Mouse (Mus musculus): Measurements from ENCODE around the gene Trpc2.

DNA sequence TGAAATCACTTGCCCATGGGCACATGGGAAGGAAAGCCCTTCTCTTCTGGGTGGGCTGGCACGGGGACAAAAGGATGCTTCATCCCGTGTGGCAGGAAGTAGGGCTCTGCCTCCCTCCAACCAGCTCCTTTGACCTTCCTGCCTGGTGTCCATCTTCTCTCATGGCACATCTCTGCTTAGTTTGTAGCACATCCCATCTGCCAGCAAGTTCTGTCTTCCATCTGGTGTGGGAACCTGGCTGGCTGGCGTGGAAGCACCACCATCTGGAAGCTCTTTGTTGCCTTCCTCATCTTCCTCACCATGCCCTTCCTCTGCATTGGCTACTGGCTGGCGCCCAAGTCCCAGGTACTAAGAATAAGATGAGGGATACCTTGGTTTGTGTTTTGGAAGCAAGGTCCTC, 4.4 kb downstream of the Trpc2 start:
- no peak for TF ChIP-seq CTCF (IDR thresholded peaks at IDR 0.05; ENCODE audit: low read depth)
- TF ChIP-seq EP300 (IDR thresholded peaks at IDR 0.05; ENCODE audit: low read depth) = no peak

All from liver, postnatal 0 days (tissue).